Mouse (Mus musculus) embryonic facial prominence, embryonic 11.5 days (tissue): ENCODE measurements around the gene Susd6. TPM values are rescaled to one million over a fixed set of nuclear protein-coding genes. Genes with fewer than 3 reads are reported as not detected.
"Not testable (repeated sequence)": the region's sequence is repeated elsewhere in the genome, so short reads cannot be mapped to it uniquely, and the experiment has no call there.

Source experiments
- ATAC-seq: fragments of 200-750 bp; cut with Nextera tagmentation; replicated peaks from 2 replicates; pipeline ENCODE4 v1.8.0; 2017; ENCODE audit warnings: low read depth; ENCODE audit not compliant: insufficient number of reproducible peaks, low FRiP score, low TSS enrichment
- DNase-seq: peaks from one replicate; pipeline ENCODE4 v3.0.0-alpha.2; 2015; ENCODE audit warnings: low spot score
- H3K27ac ChIP-seq: fragments of 300-500 bp; sonication (generic); replicated peaks from 2 replicates; pipeline ENCODE4 v1.5.1; 2014; ENCODE audit warnings: mild to moderate bottlenecking, low read depth, low read length, control low read depth
- H3K27me3 ChIP-seq: fragments of 300-500 bp; sonication (generic); 2 replicates; pipeline ENCODE4 v1.6.1; 2014; ENCODE audit warnings: mild to moderate bottlenecking, low read length, moderate library complexity, mixed read lengths; ENCODE audit not compliant: control insufficient read depth, insufficient read depth
- H3K36me3 ChIP-seq: fragments of 300-500 bp; sonication (generic); replicated peaks from 2 replicates; pipeline ENCODE4 v1.6.1; 2014; ENCODE audit warnings: low read depth, mild to moderate bottlenecking, low read length, moderate library complexity, mixed read lengths; ENCODE audit not compliant: control insufficient read depth, insufficient read depth
- H3K4me1 ChIP-seq: fragments of 300-500 bp; sonication (generic); 2 replicates; pipeline ENCODE4 v1.6.1; 2014; ENCODE audit warnings: low read length, mixed read lengths; ENCODE audit not compliant: control insufficient read depth, insufficient read depth
- H3K4me2 ChIP-seq: fragments of 300-500 bp; sonication (generic); 2 replicates; pipeline ENCODE4 v1.6.1; 2014; ENCODE audit warnings: low read depth, mild to moderate bottlenecking, control low read depth, low read length, moderate library complexity
- H3K4me3 ChIP-seq: fragments of 300-500 bp; sonication (generic); 2 replicates; pipeline ENCODE4 v1.5.1; 2014; ENCODE audit warnings: low read depth, low read length, control low read depth
- H3K9ac ChIP-seq: fragments of 300-500 bp; sonication (generic); replicated peaks from 2 replicates; pipeline ENCODE4 v1.6.1; 2014; ENCODE audit warnings: mild to moderate bottlenecking, control low read depth, low read length
- H3K9me3 ChIP-seq: fragments of 300-500 bp; sonication (generic); replicated peaks from 2 replicates; pipeline ENCODE4 v1.6.1; 2016; ENCODE audit warnings: mild to moderate bottlenecking, low read length, inconsistent platforms, mixed read lengths; ENCODE audit not compliant: control insufficient read depth
- WGBS: fragments of 180-500 bp; shearing (Covaris S2); extraction: QIAGEN DNeasy Blood & Tissue Kit; methylation state at CpG from one replicate; pipeline ENCODE4 v1.1.7; 2014; 5-methylcytosine and 5-hydroxymethylcytosine counted together
- polyA plus RNA-seq: library from polyadenylated mRNA; unstranded; fragments of >200 nt; fragmentation: Nextera tagmentation; extraction: Ambion mirVana; gene quantifications from 2 replicates; pipeline ENCODE4 v1.2.1, GENCODE M21; 2014

Gene Susd6
- polyA plus RNA-seq, 1 experiment from 2014 or later, result 13.8 TPM

DNA sequence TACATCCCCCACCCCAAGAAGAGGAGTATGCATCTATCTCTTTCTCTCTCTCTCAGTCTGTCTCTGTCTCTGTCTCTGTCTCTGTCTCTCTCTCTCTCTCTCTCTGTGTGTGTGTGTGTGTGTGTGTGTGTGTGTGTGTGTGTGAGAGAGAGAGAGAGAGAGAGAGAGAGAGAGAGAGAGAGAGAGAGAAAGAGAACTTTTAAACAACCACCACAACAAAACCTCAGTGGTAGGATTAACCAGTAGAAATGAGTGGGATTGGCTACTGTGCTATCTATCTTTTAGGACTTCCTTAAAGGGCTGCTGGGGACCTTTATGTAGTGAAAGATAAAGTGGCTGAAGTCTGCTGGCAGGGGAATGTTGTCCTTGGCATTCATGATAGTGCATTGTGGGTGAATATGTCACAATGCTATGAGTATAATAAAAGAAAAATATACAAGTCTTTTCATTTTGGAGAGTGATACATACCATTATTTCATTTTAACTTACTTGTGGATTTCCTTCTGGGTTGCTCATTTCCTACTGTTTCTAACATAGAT lies 27.5 kb downstream of the Susd6 start:
- Histone ChIP-seq H3K9ac (no peak overlapping the region), H3K27ac (no peak overlapping the region), H3K4me1 (no peaks in the 10 kb centered on the region), H3K4me3 (no peak overlapping the region), H3K4me2 (no peak overlapping the region), H3K27me3 (no peaks in the 10 kb centered on the region), H3K36me3 (no peaks in the 10 kb centered on the region), H3K9me3 (no peaks in the 10 kb centered on the region)
- ATAC-seq (no peak), DNase-seq (no peak)

DNA sequence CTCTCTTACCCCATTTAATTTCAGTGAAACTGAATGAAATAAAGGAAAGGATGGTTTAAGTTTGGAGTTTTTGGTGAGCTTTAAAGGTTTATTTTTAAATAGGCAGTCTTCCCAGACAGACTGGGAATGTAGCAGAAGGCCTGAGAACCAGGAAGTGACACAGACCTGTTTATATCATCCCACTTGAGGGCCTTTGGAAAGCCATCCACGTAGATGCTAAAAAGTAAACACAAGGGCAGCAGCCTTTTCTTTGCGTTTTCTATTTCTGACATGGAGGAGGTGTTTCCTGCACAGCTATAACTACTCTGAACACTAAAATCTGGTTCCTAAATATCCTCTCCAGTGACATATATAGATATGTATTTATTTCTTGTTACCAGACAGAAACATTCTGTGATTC lies 28.7 kb downstream of the Susd6 start:
- WGBS, result 69% methylated on average over 2 of the region's 2 CpGs
- not testable (repeated sequence) for H3K4me2 ChIP-seq, H3K36me3 ChIP-seq, H3K4me1 ChIP-seq, H3K27ac ChIP-seq, H3K4me3 ChIP-seq, ATAC-seq, H3K27me3 ChIP-seq, DNase-seq, H3K9me3 ChIP-seq, H3K9ac ChIP-seq

DNA sequence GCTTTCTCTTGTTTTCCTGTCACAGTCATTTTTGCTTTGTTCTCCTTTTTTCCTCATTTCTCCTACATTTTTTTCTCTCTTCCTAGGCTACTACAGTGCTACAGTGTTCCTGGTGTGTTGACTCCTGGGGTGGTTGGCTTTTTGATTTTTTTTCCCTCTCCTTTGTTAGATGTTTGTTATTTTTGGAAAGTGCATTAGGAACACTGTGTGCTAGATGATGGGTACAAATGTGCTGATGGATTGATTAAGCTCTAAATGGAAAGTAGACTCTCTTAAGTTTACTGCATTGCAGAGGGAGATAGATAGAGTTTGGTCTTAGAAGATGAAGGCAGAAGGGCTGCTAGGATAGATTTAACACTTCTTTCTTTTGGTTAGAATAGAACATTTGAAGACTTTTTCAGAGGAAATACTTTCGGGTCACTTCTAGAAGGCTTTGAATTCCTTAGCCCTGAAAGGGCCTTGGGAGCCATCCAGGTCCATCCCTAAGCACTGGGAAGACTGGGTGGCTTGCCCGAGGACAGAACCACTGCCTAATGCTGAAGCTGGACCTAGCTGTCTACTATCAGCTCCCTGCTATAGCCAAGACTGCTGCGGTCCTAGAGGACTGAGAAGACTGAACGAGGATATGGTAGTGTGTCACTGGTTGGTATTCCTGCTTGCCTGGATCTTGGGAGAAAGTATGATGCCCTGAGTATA lies 31.1 kb downstream of the Susd6 start:
- no peak for ATAC-seq
- no peaks in the 10 kb centered on the region for H3K9me3 ChIP-seq
- no peaks in the 10 kb centered on the region for H3K4me1 ChIP-seq
- no peak overlapping the region for H3K9ac ChIP-seq
- DNase-seq, result no peak
- no peaks in the 10 kb centered on the region for H3K36me3 ChIP-seq
- H3K4me2 ChIP-seq, result no peak overlapping the region
- H3K27ac ChIP-seq, result no peak overlapping the region
- no peaks in the 10 kb centered on the region for H3K27me3 ChIP-seq
- 87% methylated on average over 4 of the region's 4 CpGs for WGBS
- H3K4me3 ChIP-seq, result no peak overlapping the region

DNA sequence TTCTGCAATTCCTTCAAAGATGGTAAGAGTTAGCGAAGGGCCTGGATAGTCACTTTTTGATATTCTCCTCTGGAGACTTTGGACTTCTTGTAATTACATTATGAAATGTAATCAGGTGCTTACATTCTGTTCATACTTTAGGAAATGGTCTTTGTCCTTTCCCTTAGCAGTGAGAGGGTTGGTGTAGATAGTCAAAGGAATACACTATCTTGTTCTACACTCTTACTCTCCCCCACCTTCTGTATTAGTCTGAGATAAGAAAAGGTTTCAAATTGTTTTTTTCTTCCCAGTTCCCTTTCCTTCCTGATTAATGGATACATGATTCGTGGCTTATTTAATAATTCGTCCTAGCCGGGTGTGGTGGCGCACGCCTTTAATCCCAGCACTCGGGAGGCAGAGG lies 32.2 kb downstream of the Susd6 start:
- no peak overlapping the region for H3K27ac ChIP-seq
- no peaks in the 10 kb centered on the region for H3K4me1 ChIP-seq
- ATAC-seq (no peak), DNase-seq (no peak)
- no peak overlapping the region for H3K4me3 ChIP-seq
- WGBS, result 97% methylated on average over 7 of the region's 7 CpGs
- H3K4me2 ChIP-seq, result no peak overlapping the region
- H3K9ac ChIP-seq, result no peak overlapping the region
- no peaks in the 10 kb centered on the region for H3K27me3 ChIP-seq
- no peaks in the 10 kb centered on the region for H3K36me3 ChIP-seq
- no peaks in the 10 kb centered on the region for H3K9me3 ChIP-seq

DNA sequence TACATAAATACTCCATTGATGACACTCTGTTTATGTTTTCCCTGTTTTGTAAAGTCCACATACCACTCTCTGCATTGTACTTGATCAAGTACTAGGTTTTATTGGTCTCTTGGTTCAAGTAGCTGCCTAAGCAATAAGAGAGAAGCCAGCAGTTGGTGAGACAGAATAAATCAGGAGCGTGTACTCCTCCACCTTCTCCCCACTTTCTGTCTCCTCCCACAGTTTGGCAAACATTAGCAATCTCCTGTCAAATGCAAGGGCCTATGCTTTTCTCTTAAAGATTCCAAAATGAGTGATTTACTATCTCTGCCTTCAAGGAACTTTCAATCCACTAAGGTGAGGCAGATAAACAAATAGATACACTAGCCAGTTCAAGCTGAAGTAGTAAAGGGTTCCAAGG lies 33.9 kb downstream of the Susd6 start:
- H3K36me3 ChIP-seq, result no peaks in the 10 kb centered on the region
- no peaks in the 10 kb centered on the region for H3K27me3 ChIP-seq
- 86% methylated on average over 1 of the region's 1 CpGs for WGBS
- no peak overlapping the region for H3K4me3 ChIP-seq
- H3K4me2 ChIP-seq, result no peak overlapping the region
- ATAC-seq (no peak), DNase-seq (no peak)
- no peak overlapping the region for H3K27ac ChIP-seq
- no peak overlapping the region for H3K9ac ChIP-seq
- H3K9me3 ChIP-seq, result no peaks in the 10 kb centered on the region
- H3K4me1 ChIP-seq, result no peaks in the 10 kb centered on the region

DNA sequence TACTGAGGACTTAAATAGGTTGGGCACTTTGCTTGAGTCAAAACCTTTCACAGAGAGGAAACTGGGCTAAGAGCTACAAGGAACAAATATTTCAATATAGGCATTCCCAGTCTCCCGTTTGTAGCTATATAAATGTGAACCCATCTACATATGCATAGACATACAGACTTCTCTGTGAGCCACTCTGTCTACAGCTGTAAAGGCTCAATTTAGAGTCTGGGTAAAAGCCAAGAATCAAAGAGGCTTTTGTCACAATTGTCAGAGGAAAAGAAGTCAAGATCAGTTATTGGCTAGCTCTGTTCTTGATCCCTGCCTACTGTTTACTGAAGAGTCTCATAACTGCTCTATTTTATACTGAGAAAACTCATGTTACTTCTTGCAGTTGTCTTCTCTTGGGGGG lies 36.1 kb downstream of the Susd6 start:
- Histone ChIP-seq H3K4me2 (no peak overlapping the region), H3K4me3 (no peak overlapping the region), H3K4me1 (no peaks in the 10 kb centered on the region), H3K27ac (no peak overlapping the region), H3K9me3 (no peaks in the 10 kb centered on the region), H3K27me3 (no peaks in the 10 kb centered on the region), H3K36me3 (no peaks in the 10 kb centered on the region), H3K9ac (no peak overlapping the region)
- no peak for DNase-seq
- 70% methylated on average over 1 of the region's 1 CpGs for WGBS
- no peak for ATAC-seq

GRCm38 (mm10) chr12:80827464-80828015 lies 37.2 kb downstream of the Susd6 start:
- WGBS, result 83% methylated on average over 5 of the region's 5 CpGs
- Histone ChIP-seq H3K27me3 (no peaks in the 10 kb centered on the region), H3K4me1 (no peaks in the 10 kb centered on the region), H3K9ac (no peak overlapping the region), H3K27ac (no peak overlapping the region), H3K9me3 (no peaks in the 10 kb centered on the region), H3K36me3 (no peaks in the 10 kb centered on the region), H3K4me2 (no peak overlapping the region), H3K4me3 (no peak overlapping the region)
- DNase-seq, result no peak
- ATAC-seq, result no peak

GRCm38 (mm10) chr12:80828020-80828419 lies 37.7 kb downstream of the Susd6 start:
- 80% methylated on average over 5 of the region's 5 CpGs for WGBS
- DNase-seq (no peak), ATAC-seq (no peak)
- H3K4me1 ChIP-seq, result no peaks in the 10 kb centered on the region
- H3K27ac ChIP-seq, result no peak overlapping the region
- H3K4me2 ChIP-seq, result no peak overlapping the region
- no peak overlapping the region for H3K4me3 ChIP-seq
- no peak overlapping the region for H3K9ac ChIP-seq
- no peaks in the 10 kb centered on the region for H3K27me3 ChIP-seq
- H3K9me3 ChIP-seq, result no peaks in the 10 kb centered on the region
- H3K36me3 ChIP-seq, result no peaks in the 10 kb centered on the region
